Mouse (Mus musculus): ENCODE results near the gene Pank4. TPM values are rescaled to one million over a fixed set of nuclear protein-coding genes. Genes with fewer than 3 reads are reported as not detected.

The Pank4 gene
- total RNA-seq, 2 experiments from 2014 or later = 35.2 to 46.6 TPM

- DNase-seq (ENCODE audit: low spot score in 2 of 2) = no peak
- intact Hi-C loops (cut with DNase I) = no loop called here
These were observed 60.5 kb downstream of the Pank4 start for GRCm38 (mm10) chr4:155024170-155025010.

Other genes starting within 250 kb of the Pank4 start
- gene Ttc34, start 126.7 kb upstream of the Pank4 start, total RNA-seq (2021) = 1 to 10 TPM; 3.1 to 3.6 TPM
- under 1 TPM; 0.49 to 1.00 TPM for gene Mmel1, start 94.5 kb upstream of the Pank4 start, total RNA-seq (2021)
- gene Fam213b, start 65.0 kb upstream of the Pank4 start, total RNA-seq (2021) = 10 to 100 TPM; 51.1 to 68.5 TPM
- 1 to 10 TPM; 1.5 to 2.1 TPM for gene Tnfrsf14, start 35.6 kb upstream of the Pank4 start, total RNA-seq (2021)
- 10 to 100 TPM; 36.5 to 38.6 TPM for gene Hes5, start 3.2 kb upstream of the Pank4 start, total RNA-seq (2021)
- gene Plch2, start 92.7 kb downstream of the Pank4 start, total RNA-seq (2021) = 10 to 100 TPM; 63.2 to 92.6 TPM
- gene Pex10, start 102.9 kb downstream of the Pank4 start, total RNA-seq (2021) = 10 to 100 TPM; 17.4 to 19.5 TPM
- 10 to 100 TPM; 65.6 to 67.3 TPM for gene Rer1, start 122.3 kb downstream of the Pank4 start, total RNA-seq (2021)
- gene Morn1, start 122.5 kb downstream of the Pank4 start, total RNA-seq (2021) = 10 to 100 TPM in 1 of 2 experiments, 1 to 10 TPM in 1; 8.4 to 11.6 TPM